Mouse (Mus musculus) ES-E14 (cell line): ENCODE data around the gene Tnfrsf21. TPM values are rescaled to one million over a fixed set of nuclear protein-coding genes. Genes with fewer than 3 reads are reported as not detected.

ENCODE experiments used
- DNase-seq: peaks from one replicate; pipeline ENCODE4 v3.0.0-alpha.2; 2013; ENCODE audit warnings: low read depth, low spot score
- H3K27ac ChIP-seq: 2 replicates; pipeline ENCODE4 v1.5.1; 2012; ENCODE audit warnings: low read depth, mild to moderate bottlenecking, low read length, moderate library complexity, mixed read lengths; ENCODE audit not compliant: poor library complexity, insufficient read depth, severe bottlenecking
- H3K36me3 ChIP-seq: 2 replicates; pipeline ENCODE4 v1.6.1; 2012; ENCODE audit warnings: mild to moderate bottlenecking, low read length, moderate library complexity, mixed read lengths; ENCODE audit not compliant: control insufficient read depth, poor library complexity, insufficient read depth, severe bottlenecking
- H3K4me1 ChIP-seq, 2 experiments: fragments of 150-350 bp in 1 of 2; sonication (generic) in 1 of 2; 2 replicates each; pipeline ENCODE4 v1.6.1; 2012; ENCODE audit warnings: low read length in 2 of 2, mild to moderate bottlenecking in 1 of 2, mixed read lengths in 1 of 2; ENCODE audit not compliant: control insufficient read depth in 2 of 2, insufficient read depth in 2 of 2, poor library complexity in 1 of 2
- H3K4me3 ChIP-seq, 2 experiments: fragments of 150-350 bp in 1 of 2; sonication (generic) in 1 of 2; 2 replicates each; pipeline ENCODE4 v1.5.1; 2012; ENCODE audit warnings: low read length in 2 of 2, low read depth in 1 of 2, mild to moderate bottlenecking in 1 of 2, mixed read lengths in 1 of 2; ENCODE audit not compliant: insufficient read depth in 1 of 2, poor library complexity in 1 of 2, severe bottlenecking in 1 of 2
- H3K9ac ChIP-seq: 2 replicates; pipeline ENCODE4 v1.6.1; 2012; ENCODE audit warnings: low read depth, mild to moderate bottlenecking, low read length, mixed read lengths; ENCODE audit not compliant: poor library complexity, insufficient read depth, severe bottlenecking
- H3K9me3 ChIP-seq: fragments of 150-350 bp; sonication (generic); 2 replicates; pipeline ENCODE4 v1.6.1; 2012; ENCODE audit warnings: low read depth, mild to moderate bottlenecking, low read length; ENCODE audit not compliant: control insufficient read depth, insufficient read depth
- CHD2 ChIP-seq: IDR thresholded peaks from 2 replicates; pipeline ENCODE4 v1.6.1; 2014; ENCODE audit warnings: mild to moderate bottlenecking, low read depth, low read length, inconsistent platforms
- HCFC1 ChIP-seq: IDR thresholded peaks from 2 replicates; pipeline ENCODE4 v1.6.1; 2012; ENCODE audit warnings: low read length, inconsistent platforms, borderline replicate concordance; ENCODE audit not compliant: insufficient read depth
- MAFK ChIP-seq: IDR thresholded peaks from 2 replicates; pipeline ENCODE4 v1.6.1; 2014; ENCODE audit warnings: mild to moderate bottlenecking, low read depth, low read length, inconsistent platforms; ENCODE audit not compliant: insufficient read depth
- ZC3H11A ChIP-seq: IDR thresholded peaks from 2 replicates; pipeline ENCODE4 v1.6.1; 2012; ENCODE audit warnings: low read depth, mild to moderate bottlenecking, inconsistent platforms, low read length, borderline replicate concordance
- ZNF384 ChIP-seq: IDR thresholded peaks from 2 replicates; pipeline ENCODE4 v1.6.1; 2012; ENCODE audit warnings: low read depth, low read length, inconsistent platforms
- in situ Hi-C, 2 experiments: fragments of 600-800 bp; cut with MboI; formaldehyde crosslinking; loops; one replicate each; pipeline ENCODE4 v1.15.1; 2025; ENCODE audit warnings: low sequenced_read_pairs in 2 of 2, inconsistent platforms in 1 of 2; ENCODE audit not compliant: unreplicated experiment in 2 of 2
- total RNA-seq: library from RNA; depleted of rRNA; stranded (reverse); fragments of 300-350 nt; gene quantifications from 2 replicates; pipeline ENCODE4 v1.2.3, GENCODE M21; 2012

Gene Tnfrsf21
- total RNA-seq, 1 experiment, result 19.8 TPM

DNA sequence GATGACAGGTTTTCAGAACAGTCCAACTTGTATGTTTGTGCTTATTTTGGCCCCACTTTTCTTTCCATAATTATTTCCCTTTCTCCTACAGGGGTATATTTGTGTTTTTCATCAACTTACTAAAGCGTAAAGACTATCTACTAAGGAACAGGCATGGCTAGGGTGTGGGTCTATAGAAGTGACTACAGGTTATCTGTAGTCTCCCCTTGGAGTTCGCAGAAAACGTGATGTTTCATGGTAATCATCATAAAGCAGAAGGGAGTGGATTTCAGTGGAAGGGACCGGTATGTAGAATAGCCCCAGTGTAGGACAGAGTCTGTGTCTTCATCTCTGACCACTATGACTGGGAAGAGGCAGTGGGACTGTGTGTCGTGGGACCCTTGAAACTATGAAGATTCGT lies 8.7 kb downstream of the Tnfrsf21 start:
- no peaks in the 10 kb centered on the region for H3K36me3 ChIP-seq
- H3K4me3 ChIP-seq, result no peak overlapping the region
- no peak for TF ChIP-seq ZNF384
- TF ChIP-seq ZC3H11A, result no peak
- TF ChIP-seq CHD2, result no peak
- no peak for TF ChIP-seq HCFC1
- no peak for TF ChIP-seq MAFK
- no peak for DNase-seq
- no peak overlapping the region for H3K9ac ChIP-seq
- H3K27ac ChIP-seq, result no peak overlapping the region
- in situ Hi-C loops, result no loop called here
- H3K9me3 ChIP-seq, result no peaks in the 10 kb centered on the region
- H3K4me1 ChIP-seq, result peaks cover 0 to 2% of the 10 kb centered on the region in 2 experiments; a peak in 1 of 4 replicates

DNA sequence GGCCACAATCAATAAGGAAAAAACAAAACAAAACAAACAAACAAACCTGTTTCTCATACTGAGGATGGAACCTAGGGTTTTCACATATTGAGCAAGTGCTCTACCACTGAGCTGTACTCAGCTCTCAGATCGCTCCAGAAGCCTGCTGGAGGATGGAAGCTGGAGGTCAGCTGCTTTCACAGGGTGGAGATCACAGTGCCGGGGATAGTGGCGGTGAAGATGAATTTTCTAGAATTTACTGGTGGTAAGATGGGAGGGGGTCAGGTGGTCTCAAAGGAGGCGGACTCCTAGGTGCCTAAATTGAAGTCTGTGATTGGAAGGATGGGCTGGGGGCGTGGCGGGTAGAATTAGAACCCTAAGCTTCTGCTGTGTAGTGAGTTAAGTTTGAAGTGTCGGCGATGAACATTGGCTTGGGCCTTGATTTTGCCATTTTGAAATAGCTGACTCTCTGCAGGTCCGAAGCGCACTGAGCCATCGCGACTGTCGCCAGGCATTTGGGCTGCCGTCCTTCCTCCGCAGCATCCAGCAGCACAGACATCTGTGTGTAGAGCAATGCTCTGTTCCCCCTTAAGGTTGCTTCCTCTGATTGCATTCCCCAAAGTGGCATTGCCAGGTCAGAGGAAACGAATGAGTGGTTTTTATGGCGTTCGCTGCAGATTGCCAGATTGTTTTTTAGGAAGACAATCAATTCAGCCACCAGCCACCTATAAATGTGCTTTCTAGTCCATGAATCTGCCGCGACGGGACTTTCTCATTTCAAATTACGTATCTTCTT lies 9.7 kb downstream of the Tnfrsf21 start:
- no peak overlapping the region for H3K9ac ChIP-seq
- H3K4me3 ChIP-seq, result no peak overlapping the region
- H3K27ac ChIP-seq, result no peak overlapping the region
- no peaks in the 10 kb centered on the region for H3K36me3 ChIP-seq
- H3K9me3 ChIP-seq, result no peaks in the 10 kb centered on the region
- H3K4me1 ChIP-seq, result peaks cover 0 to 2% of the 10 kb centered on the region in 2 experiments; a peak in 1 of 4 replicates
- TF ChIP-seq MAFK, result no peak
- TF ChIP-seq ZNF384, result no peak
- no peak for TF ChIP-seq HCFC1
- no peak for TF ChIP-seq CHD2
- TF ChIP-seq ZC3H11A, result no peak
- in situ Hi-C loops, result no loop called here
- DNase-seq, result no peak

DNA sequence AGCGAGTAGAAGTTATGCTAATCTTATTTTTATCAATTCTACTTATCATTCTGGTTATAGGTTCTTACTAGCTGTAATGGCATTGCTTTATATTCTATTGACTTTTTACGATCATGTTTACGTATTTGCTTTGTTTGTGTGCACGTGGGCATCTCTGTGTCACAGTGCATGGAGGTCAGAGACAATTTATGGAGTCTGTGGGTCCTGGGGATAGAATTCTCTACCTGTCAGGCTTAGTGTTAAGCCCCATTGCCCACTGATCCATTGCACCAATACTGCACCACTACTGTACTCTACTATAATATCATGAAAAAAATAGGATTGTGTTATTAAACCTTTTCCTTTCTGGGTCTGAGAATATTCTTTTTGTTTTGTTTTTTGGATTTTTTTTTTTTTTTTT lies 10.4 kb downstream of the Tnfrsf21 start:
- Histone ChIP-seq H3K4me1 (peaks cover 0 to 2% of the 10 kb centered on the region in 2 experiments; a peak in 1 of 4 replicates), H3K4me3 (no peak overlapping the region), H3K27ac (no peak overlapping the region), H3K9me3 (no peaks in the 10 kb centered on the region), H3K9ac (no peak overlapping the region), H3K36me3 (no peaks in the 10 kb centered on the region)
- DNase-seq, result no peak
- TF ChIP-seq MAFK (no peak), ZNF384 (no peak), CHD2 (no peak), HCFC1 (no peak), ZC3H11A (no peak)
- in situ Hi-C loops, result no loop called here

DNA sequence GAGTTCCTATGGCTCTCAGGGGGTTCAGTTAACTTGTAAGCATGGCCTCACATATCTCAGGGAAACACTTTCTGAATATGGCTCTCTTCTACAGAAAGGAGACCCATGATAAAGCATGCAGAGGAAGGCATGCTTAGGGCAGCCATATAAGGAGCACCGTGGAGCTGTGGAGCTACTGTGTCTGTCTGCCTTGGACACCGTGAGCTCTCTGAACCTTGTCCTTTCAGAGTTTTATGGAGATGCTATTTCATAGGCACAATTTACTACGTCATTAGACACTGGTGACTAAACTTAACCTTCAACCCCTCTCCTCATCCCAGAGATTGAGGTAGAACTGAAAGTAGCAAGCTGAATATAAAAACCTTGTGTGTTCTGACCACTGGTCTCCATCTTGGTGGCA lies 13.2 kb downstream of the Tnfrsf21 start:
- Histone ChIP-seq H3K9me3 (no peaks in the 10 kb centered on the region), H3K4me3 (no peak overlapping the region), H3K27ac (no peak overlapping the region), H3K4me1 (peaks cover 0 to 5% of the 10 kb centered on the region in 2 experiments; a peak in 2 of 4 replicates), H3K36me3 (no peaks in the 10 kb centered on the region), H3K9ac (no peak overlapping the region)
- no peak for DNase-seq
- TF ChIP-seq MAFK (no peak), CHD2 (no peak), ZNF384 (no peak), ZC3H11A (no peak), HCFC1 (no peak)
- in situ Hi-C loops, result no loop called here
